Mouse (Mus musculus) left cerebral cortex, postnatal 4 days (tissue): ENCODE results near the gene Tbx10. TPM values are rescaled to one million over a fixed set of nuclear protein-coding genes. Genes with fewer than 3 reads are reported as not detected.
"Not testable (repeated sequence)": the region's sequence is repeated elsewhere in the genome, so short reads cannot be mapped to it uniquely, and the experiment has no call there.

Source experiments
- DNase-seq: peaks from one replicate; pipeline ENCODE4 v3.0.0-alpha.2; 2022
- intact Hi-C: fragments of 180-260 bp; cut with DNase I; formaldehyde crosslinking; loops from one replicate; pipeline ENCODE4 v1.15.1; 2025
- total RNA-seq, 2 experiments: library from RNA; stranded (reverse); gene quantifications; 2 replicates each; pipeline ENCODE4 v1.2.3; 2021

Tbx10 gene
- not detected for total RNA-seq

DNA sequence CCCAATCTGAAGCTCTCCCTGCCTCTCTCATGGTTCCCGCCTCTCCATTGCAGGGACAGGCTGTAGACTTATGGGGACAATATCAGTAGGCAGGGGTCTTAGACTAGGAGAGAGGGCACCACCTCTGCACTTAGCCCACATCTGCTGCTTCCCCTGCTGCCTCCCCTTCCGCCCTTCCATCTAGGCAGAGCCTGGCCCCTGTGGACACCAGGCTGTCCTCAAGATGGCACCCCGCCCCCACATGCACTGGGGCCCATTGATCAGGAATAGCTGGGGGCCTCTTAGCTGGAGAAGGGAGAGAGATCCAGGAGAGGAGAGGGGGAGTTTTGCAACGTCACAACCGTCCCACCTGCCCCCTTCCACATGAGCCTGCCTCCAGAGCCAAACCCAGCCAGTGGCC lies at the start of gene Tbx10:
Gene Tbx10, plus strand, starts transcription at position 337 of the 400 bp plus-strand sequence.
- intact Hi-C loops, result no loop called here
- no peak for DNase-seq

DNA sequence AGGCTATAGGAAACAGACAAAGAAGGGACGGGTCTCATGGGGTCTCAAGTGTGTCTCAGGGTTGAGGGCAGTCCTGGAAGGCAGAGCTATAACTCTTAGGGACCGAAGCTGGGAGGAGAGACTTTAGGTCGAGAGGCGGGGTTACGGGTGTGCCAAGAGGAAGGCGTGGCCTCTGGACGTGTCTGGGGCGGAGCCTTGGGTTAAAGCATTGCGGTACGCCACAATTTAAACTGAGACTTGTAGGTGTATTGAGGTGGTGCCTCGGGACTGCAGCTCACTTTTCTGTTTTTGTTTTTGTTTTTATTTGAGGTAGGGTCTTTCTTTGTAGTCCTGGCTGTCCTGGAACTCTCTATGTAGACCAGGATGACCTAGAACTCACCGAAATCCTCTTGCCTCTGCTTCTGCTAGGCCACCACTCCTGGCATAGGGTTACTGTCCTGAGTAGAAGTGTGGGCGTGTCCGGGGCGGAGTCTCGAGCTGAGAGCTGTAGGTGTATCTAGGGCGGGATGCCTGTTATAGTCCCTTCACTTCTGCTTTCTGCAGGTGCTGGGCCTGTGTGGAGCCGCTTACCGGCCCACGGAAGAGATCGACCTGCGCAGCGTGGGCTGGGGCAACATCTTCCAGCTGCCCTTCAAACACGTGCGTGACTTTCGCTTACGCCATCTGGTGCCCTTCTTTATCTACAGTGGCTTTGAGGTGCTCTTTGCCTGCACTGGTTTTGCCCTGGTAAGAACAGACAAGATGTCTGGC lies 49.4 kb upstream of the Tbx10 start:
- DNase-seq, result no peak
- intact Hi-C loops, result no loop called here

DNA sequence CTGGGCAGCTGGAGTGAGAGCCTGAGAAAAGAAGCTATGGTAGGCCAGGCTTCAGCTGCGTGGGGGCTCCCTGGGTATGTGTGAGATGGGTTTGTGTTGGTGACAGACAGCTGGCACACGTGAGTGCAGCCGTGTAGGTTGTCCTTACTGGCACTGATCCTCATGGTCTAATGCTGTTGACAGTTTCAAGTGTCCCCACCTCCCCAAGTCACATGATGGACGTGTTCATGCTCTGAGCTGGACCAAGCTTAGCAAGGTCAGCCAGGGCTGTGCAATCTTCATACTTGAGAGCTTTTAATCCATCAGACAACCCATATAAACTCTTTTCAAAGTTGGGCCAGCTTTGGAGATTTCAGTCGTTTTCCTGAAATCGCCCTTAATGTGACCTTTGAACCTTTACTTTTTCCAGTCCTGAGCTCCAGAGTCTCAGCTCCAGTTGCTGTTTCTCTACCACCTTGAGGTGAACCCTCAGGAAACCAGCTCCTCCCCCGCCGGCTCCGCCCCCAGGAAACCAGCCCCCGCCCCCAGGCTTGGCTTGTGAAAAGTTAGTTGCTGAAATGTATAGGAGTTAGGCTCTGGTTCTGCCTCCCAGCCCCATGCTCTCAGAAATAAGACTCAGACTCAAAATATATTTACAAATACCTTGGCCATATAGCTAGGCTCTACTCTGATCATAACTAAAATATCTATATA lies 46.5 kb upstream of the Tbx10 start:
- intact Hi-C loops, result no loop called here
- DNase-seq, result no peak

GRCm38 (mm10) chr19:3946715-3947114 lies 45.8 kb upstream of the Tbx10 start:
- DNase-seq, result peak; percentile 71
- intact Hi-C loops, result no loop called here

DNA sequence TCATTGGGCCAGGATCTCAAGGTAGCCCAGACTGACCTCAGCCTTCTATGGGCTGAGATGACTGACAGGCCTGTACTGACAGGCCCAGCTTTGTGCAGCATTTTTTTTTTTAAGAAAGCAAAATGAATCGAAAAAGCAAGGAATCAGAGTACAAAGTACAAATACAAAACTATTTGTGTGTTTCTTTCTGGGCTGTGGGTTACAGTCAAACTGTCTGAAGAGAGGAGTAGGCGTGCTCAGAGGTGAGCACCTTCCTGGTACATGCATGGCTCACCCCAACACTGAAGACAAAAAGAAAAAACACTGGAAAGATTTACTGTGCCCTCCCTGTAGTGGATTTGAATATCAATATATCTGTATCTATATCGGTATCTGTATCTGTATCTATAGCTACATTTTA lies 44.7 kb upstream of the Tbx10 start:
- no peak for DNase-seq
- intact Hi-C loops, result no loop called here

- DNase-seq, result no peak
- intact Hi-C loops, result no loop called here
Observed at GRCm38 (mm10) chr19:3948546-3948945, 44.0 kb upstream of the Tbx10 start.

DNA sequence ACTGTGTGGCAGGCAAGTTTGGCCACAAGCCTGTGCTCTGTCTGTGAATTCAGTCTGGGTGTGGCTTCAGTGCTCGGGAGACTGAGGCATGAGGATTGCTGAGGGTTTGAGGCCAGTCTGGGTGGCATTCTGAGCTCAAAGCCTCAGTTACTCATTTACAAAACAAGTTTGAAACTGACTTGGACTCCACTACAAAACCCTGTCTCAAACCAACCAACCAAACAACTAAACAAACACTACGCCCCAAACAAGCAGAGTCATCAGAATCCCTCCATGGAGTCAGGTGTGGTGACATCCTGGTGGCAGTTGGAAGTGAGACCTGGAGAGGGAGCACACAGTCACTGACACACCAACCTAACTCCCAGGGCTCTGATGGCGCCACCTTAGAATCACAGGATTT lies 42.2 kb upstream of the Tbx10 start:
- intact Hi-C loops, result loop anchor here (10.0 kb wide), 1 partner anchor 134 kb away; the partner anchor contains the start of gene Cabp2
- no peak for DNase-seq

- intact Hi-C loops, result loop anchor here (10.0 kb wide), 1 partner anchor 133 kb away; the partner anchor contains the start of gene Cabp2
- DNase-seq, result no peak
Observed at GRCm38 (mm10) chr19:3951461-3951860, 41.1 kb upstream of the Tbx10 start.

DNA sequence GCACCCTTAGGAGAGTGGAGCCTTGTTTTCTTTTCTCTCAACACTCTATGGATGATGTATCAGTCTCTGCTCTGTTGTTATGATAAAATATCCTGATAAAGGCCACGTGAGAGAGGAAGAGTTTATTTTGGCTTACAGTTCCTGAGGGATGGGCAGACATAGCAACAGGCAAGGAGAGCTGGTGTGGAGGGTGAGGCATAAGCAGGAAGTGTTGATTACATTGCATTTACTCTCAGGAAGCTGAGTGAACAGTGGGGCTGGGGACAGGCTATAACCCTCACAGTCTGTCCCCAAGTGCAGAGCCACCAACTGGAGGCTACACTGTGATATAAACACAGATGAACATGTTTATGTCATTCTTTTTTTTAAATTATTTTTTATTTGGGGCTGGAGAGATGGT lies 40.5 kb upstream of the Tbx10 start:
- intact Hi-C loops, result loop anchor here (10.0 kb wide), 1 partner anchor 133 kb away; the partner anchor contains the start of gene Cabp2
- no peak for DNase-seq

DNA sequence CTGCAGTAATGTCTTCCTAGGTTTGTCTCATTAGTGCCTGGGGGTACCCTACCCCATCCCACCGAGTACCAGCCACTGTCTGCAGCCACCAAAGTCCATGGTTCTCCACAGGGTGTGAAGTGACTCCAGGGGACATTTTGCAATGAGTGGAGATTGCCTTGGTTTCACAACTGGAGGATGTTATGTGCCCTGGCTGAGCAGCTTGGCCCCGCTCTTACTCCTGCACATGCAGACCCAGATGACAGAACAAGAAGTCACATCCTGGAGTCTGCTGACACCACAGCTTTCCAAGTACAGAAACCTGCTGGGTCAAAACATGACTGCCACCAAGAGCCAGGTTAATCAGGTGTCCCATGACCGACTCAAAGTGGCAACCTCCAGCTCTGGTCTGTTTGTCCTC lies 37.5 kb upstream of the Tbx10 start:
- intact Hi-C loops, result loop anchor here (10.0 kb wide), 1 partner anchor 130 kb away; the partner anchor contains the start of gene Cabp2
- DNase-seq, result no peak

- no peak for DNase-seq
- intact Hi-C loops, result loop anchor here (10.0 kb wide), 1 partner anchor 129 kb away; the partner anchor contains the start of gene Cabp2
Observed at GRCm38 (mm10) chr19:3955804-3956203, 36.7 kb upstream of the Tbx10 start.

GRCm38 (mm10) chr19:3957296-3958036 lies 35.1 kb upstream of the Tbx10 start:
- intact Hi-C loops, result loop anchor here (10.0 kb wide), 1 partner anchor 127 kb away; the partner anchor contains the start of gene Cabp2
- not testable (repeated sequence) for DNase-seq

GRCm38 (mm10) chr19:3958470-3958869 lies 34.1 kb upstream of the Tbx10 start, which contains the start of gene Aldh3b3:
Aldh3b3 (plus strand) TSS chr19:3958645.
- intact Hi-C loops, result loop anchor here (10.0 kb wide), 1 partner anchor 126 kb away; the partner anchor contains the start of gene Cabp2
- peak; percentile 73 for DNase-seq

- no peak for DNase-seq
- intact Hi-C loops, result loop anchor here (10.0 kb wide), 1 partner anchor 126 kb away; the partner anchor contains the start of gene Cabp2
Observed at GRCm38 (mm10) chr19:3959030-3959429, 33.5 kb upstream of the Tbx10 start.

GRCm38 (mm10) chr19:3960211-3960610 lies 32.3 kb upstream of the Tbx10 start:
- intact Hi-C loops, result no loop called here
- DNase-seq, result no peak

DNA sequence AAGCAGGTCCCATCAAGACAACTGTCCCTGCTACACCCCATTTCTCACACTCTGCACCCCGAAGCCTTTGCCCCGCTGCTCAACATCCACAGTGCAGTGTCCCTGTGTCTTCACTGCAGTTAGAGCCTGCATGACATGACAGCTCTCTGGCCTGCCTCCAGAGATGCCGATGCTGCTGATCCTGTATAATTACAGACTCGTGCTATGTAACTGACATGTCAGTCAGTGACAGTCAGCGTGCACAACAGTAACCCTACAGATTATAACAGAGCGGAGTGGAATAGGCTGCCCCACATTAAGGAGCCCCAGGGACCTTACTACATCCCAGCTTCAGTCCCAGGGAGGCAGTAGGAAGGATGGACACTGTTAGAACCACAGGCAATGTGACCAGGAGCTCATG lies 30.7 kb upstream of the Tbx10 start:
- DNase-seq, intact Hi-C loops: not testable (repeated sequence)

GRCm38 (mm10) chr19:3962469-3962868 lies 30.1 kb upstream of the Tbx10 start:
- intact Hi-C loops, result no loop called here
- DNase-seq, result no peak

DNA sequence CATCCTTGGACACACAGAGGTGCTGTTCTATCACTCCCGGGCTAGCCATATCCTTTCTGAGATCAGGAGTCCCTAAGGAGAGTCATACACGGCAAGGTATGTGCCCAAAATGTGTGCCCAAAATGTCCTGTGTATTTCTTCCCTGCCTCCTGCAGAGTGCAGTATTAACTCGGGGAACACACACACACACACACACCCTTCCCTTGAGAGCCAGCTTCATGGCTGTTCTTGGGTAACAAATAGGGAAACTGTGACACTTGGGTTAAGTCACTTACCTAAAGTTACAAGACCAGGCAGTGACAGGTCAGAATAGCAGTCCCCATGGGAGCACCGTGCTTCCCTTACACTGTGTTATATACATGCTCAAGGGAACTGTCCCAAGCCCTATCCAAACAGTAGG lies 28.5 kb upstream of the Tbx10 start:
- intact Hi-C loops, result no loop called here

DNA sequence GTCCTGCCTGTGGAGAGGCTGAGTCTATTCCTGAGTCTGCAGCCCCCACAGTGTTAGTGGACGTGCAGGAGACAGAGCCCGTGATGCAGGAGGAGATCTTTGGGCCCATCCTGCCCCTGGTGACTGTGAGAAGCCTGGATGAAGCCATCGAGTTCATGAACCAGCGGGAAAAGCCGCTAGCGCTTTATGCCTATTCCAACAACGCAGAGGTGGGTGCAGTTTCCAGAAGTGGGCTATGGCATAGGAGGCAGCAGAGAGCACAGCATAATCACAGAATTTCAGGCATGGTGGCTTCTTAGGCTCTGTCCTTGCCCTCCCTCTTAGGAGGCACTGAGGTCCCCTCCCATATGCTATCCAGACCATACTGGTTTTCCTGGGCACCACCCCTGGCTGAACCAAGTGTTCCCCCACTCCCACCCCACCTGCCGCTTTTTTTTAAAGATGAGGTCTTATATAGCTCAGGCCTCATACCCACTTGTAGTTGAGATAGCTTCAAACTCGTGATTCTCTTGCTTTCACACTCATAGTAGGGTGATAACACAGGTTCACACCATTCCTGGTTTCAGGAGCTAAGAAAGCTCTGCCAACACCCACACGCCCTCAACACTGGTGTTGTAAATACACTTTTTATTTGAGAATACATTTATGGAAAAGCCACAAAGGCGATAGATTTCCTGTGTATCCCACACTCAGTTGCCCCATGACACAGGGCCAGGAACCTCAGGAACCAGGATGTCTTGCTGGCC lies 26.0 kb upstream of the Tbx10 start:
- intact Hi-C loops, result no loop called here
- DNase-seq, result no peak

More for the DNA sequence above, 28.5 kb upstream of the Tbx10 start:
- no peak for DNase-seq

DNA sequence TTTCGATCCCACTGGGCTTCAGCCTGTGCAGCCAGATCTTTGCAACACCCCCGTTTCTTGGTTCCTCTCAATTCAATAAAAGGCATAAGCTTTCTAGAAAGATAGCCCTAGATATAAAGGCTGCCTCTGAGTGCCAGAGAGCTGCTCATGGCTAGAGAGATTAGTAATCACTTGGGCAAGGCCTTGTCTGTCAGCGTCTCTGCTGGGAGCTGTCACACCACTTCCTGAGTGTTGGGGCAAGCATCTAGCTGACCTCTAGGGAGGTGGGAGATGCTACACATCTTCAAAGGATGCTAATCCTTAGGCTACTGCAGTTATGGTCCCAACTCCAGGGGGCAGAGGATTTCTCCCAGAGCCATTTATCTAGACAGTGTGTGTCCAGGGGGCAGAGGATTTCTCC lies 25.3 kb upstream of the Tbx10 start:
- intact Hi-C loops, result no loop called here
- no peak for DNase-seq
